Mouse (Mus musculus): ENCODE results near the gene Mfsd9. TPM values are rescaled to one million over a fixed set of nuclear protein-coding genes. Genes with fewer than 3 reads are reported as not detected.

Mfsd9 gene
- polyA plus RNA-seq, 1 experiment: 14.0 TPM

GRCm38 (mm10) chr1:40784306-40784705 is 6.2 kb downstream of the Mfsd9 start:
- WGBS: 95% methylated on average over 9 of the region's 9 CpGs
- H3K27me3 ChIP-seq (ENCODE audit: control insufficient read depth, insufficient read depth, low read length): no peaks in the 10 kb centered on the region
- peaks cover 4% of the 10 kb centered on the region; the same call in 1 of the 2 replicates for H3K4me1 ChIP-seq (ENCODE audit: control insufficient read depth, insufficient read depth, insufficient read length, low read length)
- no peak overlapping the region for H3K4me3 ChIP-seq (ENCODE audit: low read depth, low read length)
- TF ChIP-seq CTCF (IDR thresholded peaks at IDR 0.05; ENCODE audit: extremely low read depth, insufficient read length, insufficient replicate concordance, low read depth, low read length) (no peak), POLR2A (IDR thresholded peaks at IDR 0.05; ENCODE audit: low read depth, low read length) (no peak)
- H3K27ac ChIP-seq (ENCODE audit: insufficient read depth, low read depth, low read length): no peak overlapping the region
- H3K36me3 ChIP-seq (ENCODE audit: control insufficient read depth, insufficient read depth, low read length): peaks cover 40% of the 10 kb centered on the region

DNA sequence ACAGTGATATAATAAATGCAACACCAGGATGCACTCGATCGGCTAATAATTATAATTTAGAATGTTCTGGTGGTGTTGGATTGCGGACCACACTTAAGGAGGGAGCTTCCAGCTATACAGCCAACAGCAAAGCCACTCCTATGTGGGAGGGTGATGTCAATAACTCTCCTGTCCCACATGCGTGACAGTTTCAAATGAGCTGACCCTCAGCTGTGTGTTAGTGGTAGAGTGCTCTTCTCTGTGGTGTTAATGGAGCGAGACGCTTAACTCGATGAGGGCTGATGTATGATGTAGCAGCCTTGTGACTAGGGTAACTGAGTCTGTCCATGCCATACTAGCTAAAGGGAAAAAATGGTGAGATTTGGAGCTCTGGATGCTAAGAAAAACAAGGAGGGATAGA is 7.0 kb downstream of the Mfsd9 start:
- peaks cover 47% of the 10 kb centered on the region for H3K36me3 ChIP-seq (ENCODE audit: control insufficient read depth, insufficient read depth, low read length)
- peaks cover 4% of the 10 kb centered on the region; the same call in 1 of the 2 replicates for H3K4me1 ChIP-seq (ENCODE audit: control insufficient read depth, insufficient read depth, insufficient read length, low read length)
- H3K4me3 ChIP-seq (ENCODE audit: low read depth, low read length): no peak overlapping the region
- TF ChIP-seq POLR2A (IDR thresholded peaks at IDR 0.05; ENCODE audit: low read depth, low read length): no peak
- 94% methylated on average over 7 of the region's 7 CpGs for WGBS
- H3K27me3 ChIP-seq (ENCODE audit: control insufficient read depth, insufficient read depth, low read length): no peaks in the 10 kb centered on the region
- H3K27ac ChIP-seq (ENCODE audit: insufficient read depth, low read depth, low read length): no peak overlapping the region

DNA sequence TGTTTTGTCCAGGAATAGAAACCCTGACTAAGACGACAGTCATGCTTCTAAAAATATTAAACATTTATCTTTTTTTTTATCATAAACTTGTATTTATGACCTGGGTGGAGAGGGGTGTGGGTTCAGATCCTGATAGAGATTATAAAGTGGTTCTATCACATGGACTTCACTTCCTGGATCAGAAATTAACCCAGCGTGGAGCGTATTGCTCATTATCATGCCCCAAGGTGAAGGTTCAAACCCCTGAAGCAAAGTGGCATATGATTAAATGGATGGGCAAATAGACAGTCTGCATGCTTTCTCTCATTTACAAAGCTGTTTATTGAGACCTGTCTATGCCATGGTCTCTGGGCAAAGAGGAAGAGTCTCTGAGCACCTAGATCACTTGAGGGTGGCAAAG is 13.7 kb downstream of the Mfsd9 start:
- no peak overlapping the region for H3K4me3 ChIP-seq (ENCODE audit: low read depth, low read length)
- H3K27me3 ChIP-seq (ENCODE audit: control insufficient read depth, insufficient read depth, low read length): no peaks in the 10 kb centered on the region
- WGBS: 21% methylated on average over 3 of the region's 3 CpGs
- peaks cover 13% of the 10 kb centered on the region; the same call in 1 of the 2 replicates for H3K4me1 ChIP-seq (ENCODE audit: control insufficient read depth, insufficient read depth, insufficient read length, low read length)
- H3K27ac ChIP-seq (ENCODE audit: insufficient read depth, low read depth, low read length): peak overlapping the region; percentile 73
- peaks cover 50% of the 10 kb centered on the region for H3K36me3 ChIP-seq (ENCODE audit: control insufficient read depth, insufficient read depth, low read length)
- TF ChIP-seq CTCF (IDR thresholded peaks at IDR 0.05; ENCODE audit: extremely low read depth, insufficient read length, insufficient replicate concordance, low read depth, low read length) (no peak), POLR2A (IDR thresholded peaks at IDR 0.05; ENCODE audit: low read depth, low read length) (no peak)

DNA sequence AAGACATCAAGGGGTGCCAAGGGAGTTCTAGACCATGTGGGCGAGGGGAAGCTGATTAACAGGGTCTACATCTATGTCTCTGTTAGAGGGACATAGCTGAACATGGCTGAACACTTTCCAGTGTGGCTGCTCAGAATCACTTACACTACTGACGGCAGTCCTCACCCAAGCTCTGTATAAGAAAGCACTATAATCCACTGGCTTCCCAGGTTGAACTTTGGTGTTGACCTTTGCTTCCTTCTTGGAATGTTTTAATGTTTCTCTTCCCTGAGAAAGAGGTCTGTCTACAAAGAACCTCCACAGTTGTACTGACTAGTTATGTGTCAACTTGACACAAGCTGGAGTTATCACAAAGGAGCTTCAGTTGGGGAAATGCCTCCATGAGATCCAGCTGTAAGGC is 14.4 kb downstream of the Mfsd9 start:
- 53% methylated on average over 2 of the region's 2 CpGs for WGBS

DNA sequence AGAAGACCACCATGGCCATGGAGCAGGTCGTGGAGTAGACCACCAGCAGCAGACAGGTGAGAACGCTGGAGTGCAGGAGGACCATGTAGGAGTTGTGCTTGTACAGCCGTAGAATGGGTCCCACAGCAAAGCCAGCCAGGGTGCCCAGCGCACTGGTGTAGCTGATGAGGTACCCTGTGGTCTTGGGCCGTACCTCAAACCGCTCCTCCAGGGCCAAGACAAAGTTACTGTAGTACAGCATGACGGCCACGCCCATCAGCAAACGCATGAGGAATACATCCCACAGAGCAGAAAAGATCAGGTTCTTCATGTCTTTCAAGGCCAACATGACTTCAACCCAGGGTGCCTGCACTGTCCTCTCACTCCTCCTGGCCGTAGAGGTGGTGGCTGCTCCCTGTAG is 16.4 kb downstream of the Mfsd9 start:
- peaks cover 27% of the 10 kb centered on the region for H3K36me3 ChIP-seq (ENCODE audit: control insufficient read depth, insufficient read depth, low read length)
- TF ChIP-seq POLR2A (IDR thresholded peaks at IDR 0.05; ENCODE audit: low read depth, low read length) (no peak), CTCF (IDR thresholded peaks at IDR 0.05; ENCODE audit: extremely low read depth, insufficient read length, insufficient replicate concordance, low read depth, low read length) (no peak)
- WGBS: 93% methylated on average over 10 of the region's 10 CpGs
- H3K27ac ChIP-seq (ENCODE audit: insufficient read depth, low read depth, low read length): no peak overlapping the region
- H3K27me3 ChIP-seq (ENCODE audit: control insufficient read depth, insufficient read depth, low read length): no peaks in the 10 kb centered on the region
- H3K4me3 ChIP-seq (ENCODE audit: low read depth, low read length): no peak overlapping the region
- H3K4me1 ChIP-seq (ENCODE audit: control insufficient read depth, insufficient read depth, insufficient read length, low read length): peaks cover 23% of the 10 kb centered on the region; the same call in 1 of the 2 replicates

More for the DNA sequence above, 14.4 kb downstream of the Mfsd9 start:
- no peak overlapping the region for H3K4me3 ChIP-seq (ENCODE audit: low read depth, low read length)
- peaks cover 46% of the 10 kb centered on the region for H3K36me3 ChIP-seq (ENCODE audit: control insufficient read depth, insufficient read depth, low read length)
- H3K4me1 ChIP-seq (ENCODE audit: control insufficient read depth, insufficient read depth, insufficient read length, low read length): peaks cover 18% of the 10 kb centered on the region; the same call in 1 of the 2 replicates
- H3K27ac ChIP-seq (ENCODE audit: insufficient read depth, low read depth, low read length): peak overlapping the region; percentile 93
- no peaks in the 10 kb centered on the region for H3K27me3 ChIP-seq (ENCODE audit: control insufficient read depth, insufficient read depth, low read length)
- TF ChIP-seq POLR2A (IDR thresholded peaks at IDR 0.05; ENCODE audit: low read depth, low read length): no peak
- no peak for TF ChIP-seq CTCF (IDR thresholded peaks at IDR 0.05; ENCODE audit: extremely low read depth, insufficient read length, insufficient replicate concordance, low read depth, low read length)

GRCm38 (mm10) chr1:40773234-40773633 is 17.3 kb downstream of the Mfsd9 start:
- Histone ChIP-seq H3K27ac (ENCODE audit: insufficient read depth, low read depth, low read length) (no peak overlapping the region), H3K36me3 (ENCODE audit: control insufficient read depth, insufficient read depth, low read length) (peaks cover 22% of the 10 kb centered on the region), H3K4me1 (ENCODE audit: control insufficient read depth, insufficient read depth, insufficient read length, low read length) (peaks cover 23% of the 10 kb centered on the region; the same call in 1 of the 2 replicates), H3K27me3 (ENCODE audit: control insufficient read depth, insufficient read depth, low read length) (no peaks in the 10 kb centered on the region), H3K4me3 (ENCODE audit: low read depth, low read length) (no peak overlapping the region)
- TF ChIP-seq POLR2A (IDR thresholded peaks at IDR 0.05; ENCODE audit: low read depth, low read length): no peak
- TF ChIP-seq CTCF (IDR thresholded peaks at IDR 0.05; ENCODE audit: extremely low read depth, insufficient read length, insufficient replicate concordance, low read depth, low read length): no peak
- 91% methylated on average over 5 of the region's 5 CpGs for WGBS

DNA sequence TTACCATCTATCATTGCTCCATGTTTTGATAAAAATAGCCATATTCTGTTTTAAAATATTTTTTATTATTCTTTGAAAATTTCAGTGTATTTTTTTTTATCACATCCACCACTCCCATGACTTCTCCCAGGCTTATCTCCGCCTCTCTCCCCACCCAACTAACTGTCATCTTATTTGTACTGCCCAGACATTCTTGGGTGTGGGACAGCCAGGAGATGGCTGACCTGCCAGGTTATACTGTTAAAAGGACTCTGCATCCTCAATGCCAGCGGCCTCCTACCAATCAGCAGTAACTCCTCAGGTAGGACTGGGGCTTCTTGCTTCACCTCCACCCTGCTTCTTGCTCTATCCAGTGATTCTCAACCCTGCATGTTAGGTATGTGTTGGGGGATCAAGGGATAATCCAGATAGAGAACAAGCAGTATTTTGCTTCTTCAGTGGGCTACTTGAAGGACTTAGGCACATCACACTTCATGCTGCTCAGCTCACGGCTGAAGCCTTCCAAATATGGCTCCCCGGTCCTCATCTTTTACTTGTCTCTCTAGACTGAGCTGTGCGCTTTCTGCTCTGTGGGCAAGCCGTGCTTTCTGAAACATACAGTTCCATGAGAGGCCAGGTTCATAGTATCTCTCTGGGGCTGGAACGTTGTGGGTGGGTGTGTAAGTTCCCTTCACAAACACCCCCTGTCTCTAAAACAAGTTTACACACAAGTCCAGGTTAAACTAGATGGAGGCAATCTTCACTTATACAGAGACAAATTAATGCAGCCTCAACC is 19.1 kb downstream of the Mfsd9 start:
- H3K27me3 ChIP-seq (ENCODE audit: control insufficient read depth, insufficient read depth, low read length): no peaks in the 10 kb centered on the region
- no peak overlapping the region for H3K4me3 ChIP-seq (ENCODE audit: low read depth, low read length)
- whole genome bisulfite sequencing: 79% methylated on average over 7 of the region's 7 CpGs
- H3K4me1 ChIP-seq (ENCODE audit: control insufficient read depth, insufficient read depth, insufficient read length, low read length): peaks cover 19% of the 10 kb centered on the region; the same call in 1 of the 2 replicates
- TF ChIP-seq POLR2A (IDR thresholded peaks at IDR 0.05; ENCODE audit: low read depth, low read length) (no peak), CTCF (IDR thresholded peaks at IDR 0.05; ENCODE audit: extremely low read depth, insufficient read length, insufficient replicate concordance, low read depth, low read length) (no peak)
- H3K36me3 ChIP-seq (ENCODE audit: control insufficient read depth, insufficient read depth, low read length): peaks cover 24% of the 10 kb centered on the region
- H3K27ac ChIP-seq (ENCODE audit: insufficient read depth, low read depth, low read length): no peak overlapping the region; the same call in 1 of the 2 replicates
